Mouse (Mus musculus) kidney, adult 2 months (tissue): Measurements from ENCODE around the gene Pde4c.

Experiments used
- CTCF ChIP-seq: fragments of 200-500 bp; conservative IDR thresholded peaks from 2 replicates; pipeline ENCODE4 v1.5.1; 2011; ENCODE audit warnings: low read depth, mild to moderate bottlenecking, control low read depth, low read length, moderate library complexity, mixed read lengths; ENCODE audit not compliant: insufficient read depth, insufficient read length
- POLR2A ChIP-seq: fragments of 200-500 bp; IDR thresholded peaks from one replicate; pipeline ENCODE4 v1.6.1; 2011; ENCODE audit warnings: low read depth, low read length, control low read depth

GRCm38 (mm10) chr8:70748246-70749096 lies 25.0 kb downstream of the Pde4c start:
- no peak for TF ChIP-seq POLR2A
- TF ChIP-seq CTCF: no peak
